Mouse (Mus musculus) left cerebral cortex, postnatal 25 days (tissue): ENCODE results near the gene Slc25a48. TPM values are rescaled to one million over a fixed set of nuclear protein-coding genes. Genes with fewer than 3 reads are reported as not detected.

Experiments used
- DNase-seq, 2 experiments: peaks; one replicate each; pipeline ENCODE4 v3.0.0; 2022; ENCODE audit warnings: low spot score in 2 of 2, mixed read lengths in 1 of 2
- intact Hi-C: fragments of 180-260 bp; cut with DNase I; formaldehyde crosslinking; loops from one replicate; pipeline ENCODE4 v1.15.1; 2025
- total RNA-seq, 2 experiments: library from RNA; stranded (reverse); gene quantifications; 2 replicates each; pipeline ENCODE4 v1.2.3; 2021

The Slc25a48 gene
- total RNA-seq, 2 experiments from 2014 or later: 0.14 TPM; not detected in 1

DNA sequence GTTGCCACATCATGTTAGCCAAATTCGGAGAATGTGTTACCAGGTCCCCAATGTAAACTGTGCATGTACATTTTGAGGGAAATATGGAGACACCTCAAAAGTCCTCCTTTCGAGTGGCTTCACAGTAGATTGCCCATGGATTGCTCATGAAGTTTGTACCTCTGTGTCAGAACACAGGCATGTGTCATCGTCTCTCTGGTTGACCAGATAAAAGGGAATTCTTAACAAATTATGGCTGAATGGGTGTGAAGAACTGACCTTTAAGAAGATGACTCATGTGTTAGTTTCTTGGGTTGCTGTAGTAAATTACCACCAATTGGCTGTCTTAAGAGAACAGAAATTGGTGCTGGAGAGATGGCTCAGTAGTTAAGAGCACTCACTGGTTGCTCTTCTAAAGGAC, 6.0 kb downstream of the Slc25a48 start:
- DNase-seq: no peak
- intact Hi-C loops: no loop called here

DNA sequence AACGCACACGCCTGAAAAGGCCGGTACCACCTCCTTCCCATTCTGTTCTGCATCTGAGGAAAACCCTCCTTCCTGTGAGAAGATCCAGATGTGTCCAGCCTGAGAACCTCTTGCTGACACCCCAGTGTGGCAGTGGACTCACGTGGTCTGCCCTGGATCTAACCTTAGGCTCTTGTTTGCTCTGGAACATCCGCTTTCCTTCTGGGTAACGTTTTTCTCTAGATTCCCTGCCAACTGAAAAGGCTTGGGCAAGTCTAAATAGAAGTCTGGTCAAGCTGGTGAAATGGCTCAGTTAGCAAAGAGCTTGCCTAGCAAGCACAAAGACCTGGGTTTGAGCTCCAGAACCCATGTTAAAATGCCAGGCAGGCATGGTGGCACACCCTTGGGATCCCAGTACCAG, 6.8 kb downstream of the Slc25a48 start:
- DNase-seq: no peak
- intact Hi-C loops: no loop called here

DNA sequence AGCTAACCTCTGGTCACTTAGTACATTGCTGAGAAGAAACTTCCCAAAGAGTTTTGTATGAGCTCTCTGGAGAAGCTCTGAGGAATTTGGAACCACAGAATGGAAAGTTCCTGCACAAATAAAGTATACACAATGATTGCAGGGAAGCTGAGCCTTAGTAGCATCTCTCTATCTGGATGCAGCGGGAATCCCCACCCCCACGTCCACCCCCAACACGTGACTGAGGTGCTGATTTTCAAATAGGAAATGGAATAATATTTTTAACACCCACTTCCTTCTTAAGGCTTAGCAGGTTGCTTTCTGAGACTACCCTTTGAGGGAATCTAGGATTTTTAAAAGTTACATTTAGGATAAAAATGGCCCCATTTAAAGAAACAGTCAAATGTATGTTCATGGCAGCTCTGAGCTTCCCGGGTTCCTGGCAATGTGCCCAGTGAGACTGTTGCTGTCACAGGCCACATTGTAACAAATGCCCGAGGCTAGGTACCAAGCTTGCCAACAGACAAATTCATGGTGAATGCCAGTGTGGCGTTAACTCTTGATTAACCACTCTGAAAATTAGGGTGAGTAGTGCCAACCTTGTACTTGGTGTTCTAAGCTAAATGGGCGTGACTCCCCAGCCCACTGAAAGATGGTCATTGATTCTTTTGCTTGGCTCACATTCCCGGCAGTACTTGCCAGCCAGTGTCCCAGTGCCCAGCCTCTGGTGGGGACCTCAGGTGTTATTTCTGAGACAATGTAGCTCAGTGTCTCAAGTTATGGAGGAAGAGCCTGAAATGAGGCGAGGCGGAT, 11.3 kb downstream of the Slc25a48 start:
- intact Hi-C loops: no loop called here
- peak in 1 of 2 experiments; percentile 9 for DNase-seq

DNA sequence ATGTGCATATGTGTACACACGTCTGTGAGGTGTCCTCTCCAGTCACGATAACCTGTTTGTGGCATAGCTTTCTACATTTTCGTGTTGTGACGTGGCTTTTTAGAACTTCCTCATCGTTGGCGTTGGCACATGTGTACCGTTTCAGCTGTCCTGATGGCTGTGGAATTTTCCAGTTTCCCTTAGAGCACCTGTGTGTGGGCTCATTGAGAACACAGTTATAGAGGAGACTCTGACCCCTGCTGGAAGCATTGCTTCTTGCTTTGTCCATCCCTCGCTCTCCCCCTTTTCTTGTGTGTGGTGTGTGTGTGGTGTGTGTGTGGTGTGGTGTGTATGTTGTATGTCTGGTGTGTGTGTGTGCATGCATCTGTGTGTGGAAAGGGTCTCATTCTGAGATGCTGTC, 11.9 kb downstream of the Slc25a48 start:
- DNase-seq: no peak
- intact Hi-C loops: no loop called here

DNA sequence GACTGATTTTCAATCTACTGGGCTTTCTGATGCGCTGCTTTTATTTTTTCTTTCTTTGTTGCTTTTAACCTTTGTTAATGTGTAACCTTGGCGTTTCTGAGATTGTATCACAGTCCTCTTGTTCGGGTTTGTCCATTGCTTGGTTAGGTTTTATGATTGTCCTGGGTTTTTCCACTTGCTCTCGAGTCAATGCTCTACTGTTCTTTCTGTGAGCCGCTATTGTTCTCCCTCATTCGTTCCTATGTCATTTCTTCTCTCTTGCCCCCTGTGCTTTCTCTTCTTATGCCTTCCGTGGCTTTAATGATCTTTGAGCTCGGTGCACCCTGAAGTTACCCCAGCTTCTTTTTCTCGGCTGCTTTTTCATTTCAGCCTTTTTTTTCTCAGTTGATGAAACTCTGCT, 19.8 kb downstream of the Slc25a48 start:
- intact Hi-C loops: no loop called here
- DNase-seq: no peak

DNA sequence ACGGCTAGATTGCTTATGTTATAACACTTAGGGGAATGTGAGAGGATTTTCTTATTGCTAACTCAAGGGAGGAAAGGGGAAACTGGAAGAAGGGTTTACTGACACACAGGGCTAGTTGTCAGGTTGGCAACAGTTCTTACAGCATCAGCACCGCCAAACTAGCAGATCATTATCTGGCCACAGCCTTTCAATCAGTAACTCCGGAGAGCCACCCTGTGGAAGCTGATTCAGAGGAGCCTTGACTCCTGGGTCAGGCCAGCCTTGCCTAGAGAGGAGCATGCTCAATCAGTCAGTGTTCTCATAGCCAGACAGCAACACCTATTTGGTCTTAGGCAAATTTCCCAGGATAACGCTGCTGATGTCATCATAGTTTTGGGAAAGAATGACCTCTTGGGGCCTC, 23.3 kb downstream of the Slc25a48 start:
- intact Hi-C loops: no loop called here
- no peak for DNase-seq

DNA sequence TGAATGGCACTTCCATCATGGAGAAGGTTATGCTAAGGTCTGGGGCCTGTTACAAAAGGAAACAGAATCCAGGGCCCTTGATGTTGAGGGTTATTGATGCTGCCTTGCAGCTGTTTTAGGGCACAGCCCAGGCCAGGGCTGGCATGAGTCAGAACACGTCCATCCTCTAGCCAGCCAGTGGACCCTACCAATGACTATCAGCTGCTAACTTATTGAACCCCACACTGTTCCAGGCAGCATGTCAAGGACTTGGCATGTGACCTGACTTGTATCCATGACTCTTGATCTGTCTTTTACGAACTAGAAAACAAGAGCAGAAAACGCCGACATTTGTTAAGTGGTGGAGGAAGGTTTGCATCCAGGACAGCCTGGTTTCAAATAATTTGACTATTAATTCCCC, 24.6 kb downstream of the Slc25a48 start:
- intact Hi-C loops: no loop called here
- no peak for DNase-seq

DNA sequence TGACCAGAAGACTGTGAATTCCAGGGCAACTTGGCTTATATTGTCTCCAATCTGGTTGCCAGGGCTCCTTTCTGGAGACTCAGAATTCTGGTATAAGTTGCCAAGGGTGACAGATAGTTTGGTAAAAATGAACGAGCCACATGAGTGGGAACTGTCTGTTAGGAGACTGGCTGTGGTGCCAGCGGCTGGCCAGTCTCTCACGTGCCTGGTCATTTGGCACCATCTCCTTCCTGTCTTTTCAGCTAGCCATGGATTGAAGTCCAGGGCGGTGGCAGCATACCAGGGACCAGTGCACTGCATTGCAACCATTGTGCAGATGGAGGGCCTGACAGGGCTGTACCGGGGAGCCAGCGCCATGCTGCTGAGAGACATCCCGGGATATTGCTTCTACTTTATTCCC, 25.1 kb downstream of the Slc25a48 start:
- intact Hi-C loops: no loop called here
- DNase-seq: no peak

DNA sequence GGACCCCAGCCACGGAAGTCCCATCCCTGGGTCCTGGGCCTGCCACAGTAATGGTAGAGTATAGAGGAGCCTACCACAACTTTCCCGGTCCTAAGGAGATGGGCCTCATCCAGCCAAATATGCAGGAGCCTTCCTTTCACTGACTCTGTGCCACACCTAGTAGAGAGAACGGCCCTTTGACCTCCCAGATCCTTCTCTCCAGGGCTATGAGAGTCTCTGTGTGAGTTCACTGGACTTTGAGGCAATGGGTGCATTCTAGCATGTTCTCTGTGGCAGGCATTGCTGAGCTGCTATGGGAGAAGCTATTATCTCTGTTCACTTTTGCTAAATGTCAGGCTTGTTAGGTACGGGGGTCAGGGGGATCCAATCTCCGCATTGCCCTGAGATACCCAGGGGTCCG, 25.6 kb downstream of the Slc25a48 start:
- intact Hi-C loops: no loop called here
- DNase-seq: no peak

DNA sequence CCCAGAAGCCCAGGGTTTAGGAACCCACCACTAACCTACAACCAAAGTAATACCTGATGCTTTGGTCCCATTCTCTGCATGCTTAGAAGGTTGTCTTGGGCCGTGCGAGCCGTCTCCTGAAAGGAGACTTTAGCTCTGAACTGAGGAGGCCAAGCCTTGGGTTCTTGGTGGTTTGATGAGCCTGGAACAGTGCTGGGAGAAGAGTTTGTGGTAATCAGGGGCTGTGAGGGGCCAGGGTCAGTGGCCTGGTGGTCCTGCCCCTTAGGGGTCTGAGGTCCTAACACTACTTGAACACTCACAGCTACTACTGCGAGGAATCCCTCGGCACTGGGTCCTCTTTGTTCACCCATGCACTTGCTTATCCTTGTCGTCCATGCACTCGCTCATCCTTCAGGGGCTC, 29.6 kb downstream of the Slc25a48 start:
- no peak for DNase-seq
- intact Hi-C loops: no loop called here

DNA sequence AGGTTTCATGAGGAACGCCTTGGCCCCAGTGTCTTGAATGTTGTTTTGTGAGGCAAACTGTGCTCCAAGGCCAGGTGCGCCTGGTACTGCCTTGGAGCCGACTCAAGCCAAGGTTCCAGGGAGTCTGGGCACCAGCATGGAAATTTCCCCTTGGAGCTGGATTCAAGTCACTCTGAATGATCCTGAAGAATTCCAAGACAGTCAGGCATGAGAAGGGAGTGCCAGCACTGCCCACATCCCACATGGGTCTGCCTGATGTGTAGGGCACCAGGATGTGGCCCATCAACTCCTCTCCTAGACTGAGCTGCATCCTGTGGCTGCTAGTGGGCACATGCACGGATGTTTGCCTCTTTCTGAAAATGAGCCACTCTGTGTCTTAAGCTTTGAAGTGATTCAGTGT, 30.4 kb downstream of the Slc25a48 start:
- DNase-seq: no peak
- intact Hi-C loops: no loop called here

DNA sequence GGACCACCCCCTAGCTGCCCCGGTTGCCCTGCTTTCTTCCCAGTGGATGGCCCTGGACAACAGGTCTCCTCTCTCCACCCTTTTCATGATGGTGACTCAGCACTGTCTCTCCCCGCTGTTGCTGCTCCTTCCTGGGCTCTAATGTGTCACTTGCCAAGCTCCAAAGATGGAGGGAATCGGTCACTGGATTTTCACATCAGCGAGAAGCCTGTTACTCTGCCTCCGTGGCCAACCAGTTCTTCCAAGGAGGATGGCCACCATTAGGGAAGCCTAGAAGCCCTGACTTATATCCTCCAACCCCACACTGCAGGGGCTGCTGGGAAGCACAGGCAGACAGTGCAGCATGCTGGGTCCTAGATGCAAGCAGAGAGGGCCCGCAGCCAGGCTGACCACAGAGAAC, 33.1 kb downstream of the Slc25a48 start:
- intact Hi-C loops: loop anchor here (10.0 kb wide), 1 partner anchor 334 kb away; no protein-coding TSS in a partner anchor
- no peak for DNase-seq

DNA sequence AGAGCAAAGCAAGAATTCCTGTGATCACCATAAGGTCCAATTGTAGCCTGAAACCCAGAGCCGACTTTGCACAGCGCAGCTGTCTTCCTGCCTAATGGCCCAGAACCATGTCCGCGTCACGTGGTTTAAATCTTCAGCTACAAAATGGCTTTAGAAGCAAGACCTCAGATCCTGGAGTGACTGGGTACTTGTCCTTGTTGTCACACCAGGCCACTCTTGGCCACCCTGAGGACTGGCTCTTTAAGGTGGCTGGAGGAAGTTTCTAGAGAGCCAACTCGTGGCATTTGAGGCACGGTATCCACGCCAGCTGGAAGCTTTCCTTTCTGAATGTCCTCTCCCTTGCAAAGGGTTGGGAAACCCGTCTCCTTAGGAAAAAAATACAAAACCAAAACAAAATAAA, 33.8 kb downstream of the Slc25a48 start:
- peak; percentile 22 to 25 for DNase-seq
- intact Hi-C loops: loop anchor here (10.0 kb wide), 1 partner anchor 333 kb away; no protein-coding TSS in a partner anchor

DNA sequence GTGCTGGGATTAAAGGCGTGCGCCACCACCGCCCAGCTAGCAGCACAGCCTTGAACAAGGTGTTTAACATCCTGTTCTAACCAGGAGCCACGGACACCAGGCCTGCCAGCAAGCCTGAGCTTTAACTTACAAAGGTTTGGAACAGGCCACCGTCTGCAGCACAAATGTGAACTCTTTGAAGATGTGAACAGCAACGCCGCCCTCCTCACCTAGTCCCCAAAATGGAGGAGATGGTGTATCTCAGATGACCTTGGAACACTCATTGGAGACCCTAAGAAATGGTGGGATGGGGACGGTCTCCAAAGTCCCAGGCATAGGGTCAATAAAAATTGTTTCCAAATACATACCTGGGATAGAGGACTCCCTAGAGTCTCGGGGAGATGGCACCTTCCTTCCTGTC, 34.5 kb downstream of the Slc25a48 start:
- no peak for DNase-seq

DNA sequence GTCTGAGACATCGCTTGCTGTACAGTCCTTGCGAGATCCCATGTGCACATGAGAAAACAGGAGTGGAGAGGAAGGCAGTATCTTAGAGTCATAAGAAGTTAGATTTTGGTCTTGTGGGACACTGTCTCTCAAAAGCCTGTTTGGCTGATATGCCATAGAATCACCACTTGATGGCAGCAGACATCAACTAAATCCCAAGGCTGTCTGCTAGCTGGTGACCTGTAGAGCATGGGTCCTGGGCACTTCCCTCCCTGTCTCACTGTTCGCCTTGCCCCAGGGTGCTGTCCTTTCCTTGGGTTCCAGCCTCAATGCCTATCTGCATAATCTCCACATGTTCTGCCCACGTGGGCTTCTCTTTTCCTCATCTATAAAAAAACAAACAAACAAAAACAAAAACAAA, 37.2 kb downstream of the Slc25a48 start:
- intact Hi-C loops: loop anchor here (1.0 to 10.0 kb wide), 7 partner anchors 82 to 787 kb away; no protein-coding TSS in a partner anchor
- DNase-seq: peak; percentile 23 to 51

More for the DNA sequence above, 34.5 kb downstream of the Slc25a48 start:
- intact Hi-C loops: loop anchor here (10.0 kb wide), 1 partner anchor 332 kb away; no protein-coding TSS in a partner anchor

DNA sequence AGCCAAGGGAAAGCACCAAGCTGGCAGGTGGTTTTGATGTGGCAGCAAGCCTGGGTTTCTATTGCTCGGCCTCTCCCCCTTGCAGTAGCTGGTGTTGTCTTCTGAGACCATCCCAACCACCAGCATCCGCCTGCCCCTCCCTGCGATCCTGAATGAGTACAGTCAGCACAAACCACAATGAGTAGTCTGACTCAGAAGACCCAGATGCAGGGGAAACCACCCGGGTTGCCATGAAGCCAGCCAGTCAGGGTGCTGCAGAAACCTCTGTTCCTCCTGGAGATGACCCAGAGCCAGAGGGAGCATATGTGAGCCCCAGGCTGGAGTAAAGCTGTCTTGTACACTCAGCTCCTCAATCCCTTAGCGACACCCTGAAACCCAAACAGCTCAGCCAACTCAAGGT, 38.6 kb downstream of the Slc25a48 start:
- intact Hi-C loops: loop anchor here (5.0 to 10.0 kb wide), 5 partner anchors 81 to 786 kb away; no protein-coding TSS in a partner anchor
- DNase-seq: no peak

DNA sequence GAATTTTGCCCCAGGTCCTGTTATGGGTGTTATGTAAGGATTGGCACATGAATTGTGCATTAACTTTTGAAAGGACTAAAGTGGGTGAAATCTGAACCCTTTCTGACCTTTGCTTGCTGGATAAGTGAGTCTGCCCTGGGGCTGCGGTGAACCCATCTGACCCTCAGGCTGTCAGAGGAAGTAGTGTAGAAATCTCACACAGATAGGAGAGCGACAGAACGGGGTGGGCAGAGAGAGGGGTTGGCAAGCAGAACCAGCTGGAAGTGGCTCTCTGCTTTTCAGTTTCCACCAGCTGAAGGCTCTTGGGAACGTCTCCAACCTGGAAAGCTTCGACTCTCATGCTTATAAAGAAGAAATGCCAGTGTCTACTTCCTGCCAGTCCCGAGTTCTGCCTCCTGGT, 39.1 kb downstream of the Slc25a48 start:
- peak; percentile 57 to 74 for DNase-seq
- intact Hi-C loops: loop anchor here (5.0 to 10.0 kb wide), 5 partner anchors 80 to 785 kb away; no protein-coding TSS in a partner anchor

DNA sequence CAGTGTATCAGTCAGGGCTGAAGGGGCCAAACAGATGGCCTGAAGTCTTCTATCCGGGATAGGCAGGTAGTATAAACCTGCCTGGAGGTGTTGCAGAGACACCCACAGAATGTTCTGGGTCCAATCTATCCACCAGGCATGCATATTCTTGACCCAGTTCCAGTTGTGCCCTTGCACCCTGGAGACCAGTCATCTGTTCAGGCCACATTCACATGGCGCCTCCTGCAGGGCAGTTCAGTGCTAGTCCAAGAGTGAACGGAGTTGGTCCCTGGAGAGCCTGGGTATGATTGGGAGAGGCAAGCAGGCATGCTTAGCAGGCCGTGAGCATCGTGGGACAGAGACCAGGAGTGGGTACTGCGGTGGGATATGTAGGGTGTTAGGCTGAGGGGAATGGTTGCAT, 39.9 kb downstream of the Slc25a48 start:
- intact Hi-C loops: loop anchor here (5.0 to 10.0 kb wide), 5 partner anchors 79 to 784 kb away; no protein-coding TSS in a partner anchor
- no peak for DNase-seq

DNA sequence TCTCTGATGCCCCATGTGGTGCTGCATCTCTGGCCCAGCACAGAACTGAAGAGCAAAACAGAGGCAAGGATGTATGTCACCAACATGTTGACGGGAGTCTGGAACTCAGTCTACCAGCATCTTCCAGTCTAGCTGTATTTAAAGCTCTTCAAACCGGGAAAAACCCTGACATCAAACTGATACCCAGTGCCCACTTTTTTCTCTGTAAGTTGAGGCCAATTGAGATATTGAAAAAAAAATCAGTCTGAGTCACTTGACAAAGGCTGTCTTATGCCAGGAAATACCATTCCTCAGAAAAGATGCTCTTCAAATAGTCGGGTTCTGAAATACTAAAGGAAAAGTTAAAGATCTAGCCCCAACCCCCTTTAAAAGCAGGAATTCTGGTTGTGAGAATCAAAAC, 44.0 kb downstream of the Slc25a48 start, which contains the start of gene Il9:
Gene Il9 (minus strand): TSS at position 101 of the 400 bp plus-strand sequence.
- intact Hi-C loops: no loop called here
- DNase-seq: no peak

DNA sequence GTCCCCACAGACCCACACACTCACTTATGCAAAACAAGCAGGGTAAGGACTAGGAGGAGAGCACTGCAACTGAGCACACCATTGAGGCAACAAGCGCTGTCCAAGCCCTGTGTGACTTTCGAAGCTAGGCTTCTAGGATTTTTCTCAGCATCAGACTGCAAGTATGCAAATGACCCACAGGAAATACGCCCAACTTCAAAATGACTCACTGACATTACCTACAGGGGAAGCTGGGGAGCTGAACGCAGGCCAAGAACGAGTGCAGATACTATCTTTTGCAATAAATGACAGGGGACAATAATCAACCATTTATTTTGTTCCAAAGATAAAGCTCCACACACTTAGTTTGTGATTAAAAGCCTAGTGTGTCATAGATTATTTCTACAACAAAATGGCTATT, 49.9 kb downstream of the Slc25a48 start:
- intact Hi-C loops: no loop called here
- peak in 1 of 2 experiments; percentile 9 for DNase-seq

DNA sequence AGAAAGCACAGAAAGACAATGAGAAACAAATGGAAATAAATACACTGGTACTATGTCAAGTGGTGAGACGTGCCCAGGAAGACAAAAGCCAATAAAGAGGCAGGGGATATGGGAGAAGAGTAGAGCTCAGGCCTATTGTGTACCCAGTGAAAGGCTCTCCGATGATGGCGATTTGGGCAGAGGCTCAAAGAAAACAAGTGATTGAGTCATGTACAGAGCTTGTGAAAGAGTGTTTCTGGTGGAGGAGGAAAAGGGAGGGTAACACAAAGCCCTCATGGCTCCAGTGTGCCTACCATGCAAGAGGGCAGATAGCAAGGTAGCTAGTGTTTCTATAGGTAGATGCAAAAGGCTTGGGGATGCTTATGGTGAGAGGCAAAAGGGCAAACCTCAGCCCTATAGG, 56.3 kb downstream of the Slc25a48 start:
- intact Hi-C loops: no loop called here
- DNase-seq: no peak
